Mouse (Mus musculus): ENCODE data around the gene Tulp1. TPM values are rescaled to one million over a fixed set of nuclear protein-coding genes. Genes with fewer than 3 reads are reported as not detected.
"Not testable (repeated sequence)": the region's sequence is repeated elsewhere in the genome, so short reads cannot be mapped to it uniquely, and the experiment has no call there.

Tulp1 gene
- total RNA-seq (2021) = not detected
- long read RNA-seq, experiment 1 = 0 reads
- long read RNA-seq, experiment 2 = 0 reads

- DNase-seq (ENCODE audit: low spot score) = no peak
Measured at GRCm38 (mm10) chr17:28365122-28365521, at the start of gene Tulp1. Tulp1 (minus strand) TSS chr17:28365222.

DNA sequence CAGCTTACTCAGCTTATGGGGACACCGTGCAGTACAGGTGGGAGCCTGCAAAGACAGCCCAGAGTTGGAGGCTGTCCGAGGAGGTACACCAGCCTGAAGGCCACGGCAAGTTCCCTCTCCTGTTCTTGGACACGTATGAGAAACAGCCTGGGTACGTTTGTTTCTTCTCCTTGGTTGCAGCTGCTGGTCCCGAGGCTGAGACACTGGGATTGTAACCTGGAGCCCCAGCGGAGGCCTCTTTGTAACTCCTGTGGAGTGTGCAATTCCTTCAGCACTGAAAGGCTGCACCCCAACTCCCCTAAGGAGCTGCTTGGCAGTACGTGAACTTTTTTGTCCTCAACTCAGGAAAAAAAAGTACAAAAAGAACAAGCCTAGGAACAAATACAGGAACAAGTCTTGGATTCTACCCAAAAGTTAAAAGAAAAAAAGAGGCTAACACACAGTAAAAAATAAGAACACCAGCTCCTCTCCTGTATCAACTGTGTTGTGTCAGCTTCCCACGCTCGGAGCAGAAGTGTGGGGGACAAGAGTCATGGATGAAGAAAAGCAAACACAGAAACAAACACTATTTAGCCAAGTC is 46.4 kb upstream of the Tulp1 start:
- peak; percentile 45 for DNase-seq (ENCODE audit: low spot score)

GRCm38 (mm10) chr17:28410731-28411130 is 45.7 kb upstream of the Tulp1 start:
- no peak for DNase-seq (ENCODE audit: low spot score)

- no peak for DNase-seq (ENCODE audit: low spot score)
Measured at GRCm38 (mm10) chr17:28408251-28408918, 43.4 kb upstream of the Tulp1 start.

- peak; percentile 87 for DNase-seq (ENCODE audit: low spot score)
Measured at GRCm38 (mm10) chr17:28407418-28408250, 42.6 kb upstream of the Tulp1 start.

GRCm38 (mm10) chr17:28406471-28406870 is 41.4 kb upstream of the Tulp1 start:
- no peak for DNase-seq (ENCODE audit: low spot score)

GRCm38 (mm10) chr17:28404745-28405144 is 39.7 kb upstream of the Tulp1 start:
- not testable (repeated sequence) for DNase-seq (ENCODE audit: low spot score)

GRCm38 (mm10) chr17:28404301-28404700 is 39.3 kb upstream of the Tulp1 start:
- no peak for DNase-seq (ENCODE audit: low spot score)

GRCm38 (mm10) chr17:28394994-28395393 is 30.0 kb upstream of the Tulp1 start:
- no peak for DNase-seq (ENCODE audit: low spot score)

GRCm38 (mm10) chr17:28394051-28394765 is 29.2 kb upstream of the Tulp1 start:
- DNase-seq (ENCODE audit: low spot score) = no peak

- DNase-seq (ENCODE audit: low spot score) = no peak
Measured at GRCm38 (mm10) chr17:28391568-28392432, 26.8 kb upstream of the Tulp1 start.

- no peak for DNase-seq (ENCODE audit: low spot score)
Measured at GRCm38 (mm10) chr17:28388534-28388933, 23.5 kb upstream of the Tulp1 start.

GRCm38 (mm10) chr17:28386150-28386905 is 21.3 kb upstream of the Tulp1 start:
- peak; percentile 82 for DNase-seq (ENCODE audit: low spot score)

DNA sequence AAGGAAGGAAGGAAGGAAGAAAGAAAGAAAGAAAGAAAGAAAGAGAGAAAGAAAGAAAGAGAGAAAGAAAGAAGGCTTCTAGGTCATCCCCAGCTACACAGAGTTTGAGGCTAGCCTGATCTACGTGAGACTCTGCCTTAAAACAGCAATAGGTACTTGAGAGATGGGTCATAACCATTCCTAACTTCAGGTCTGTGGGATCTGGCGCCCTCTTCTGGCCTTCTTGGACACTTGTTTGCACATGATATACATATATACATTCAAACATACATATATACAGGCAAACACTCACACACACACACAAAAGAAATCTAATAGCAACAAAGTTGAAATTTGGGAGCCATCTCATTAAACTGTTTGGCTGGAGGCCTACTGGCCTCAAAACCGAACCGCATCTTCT is 19.3 kb upstream of the Tulp1 start:
- DNase-seq (ENCODE audit: low spot score) = no peak

DNA sequence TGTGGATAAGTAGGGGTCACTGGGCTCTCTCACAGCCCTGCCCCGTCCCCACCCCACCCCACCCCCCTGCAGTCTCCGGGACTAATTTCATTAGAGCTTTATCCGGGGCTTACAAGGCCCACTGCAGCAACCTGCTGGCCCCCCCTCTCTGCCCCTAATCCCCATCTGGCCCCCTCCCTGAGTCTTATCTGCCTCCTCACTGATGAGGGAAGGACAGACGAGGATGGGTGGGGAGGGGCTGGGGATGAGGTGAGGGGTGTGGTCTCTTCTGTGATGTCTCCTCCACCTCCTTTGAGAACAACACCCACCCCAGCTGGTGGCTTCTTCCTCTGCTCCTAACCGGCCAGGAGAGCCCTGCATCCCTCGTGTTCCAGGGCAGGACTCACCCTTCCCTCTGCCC is 15.2 kb upstream of the Tulp1 start:
- DNase-seq (ENCODE audit: low spot score) = no peak

GRCm38 (mm10) chr17:28375592-28376061 is 10.6 kb upstream of the Tulp1 start:
- no peak for DNase-seq (ENCODE audit: low spot score)

DNA sequence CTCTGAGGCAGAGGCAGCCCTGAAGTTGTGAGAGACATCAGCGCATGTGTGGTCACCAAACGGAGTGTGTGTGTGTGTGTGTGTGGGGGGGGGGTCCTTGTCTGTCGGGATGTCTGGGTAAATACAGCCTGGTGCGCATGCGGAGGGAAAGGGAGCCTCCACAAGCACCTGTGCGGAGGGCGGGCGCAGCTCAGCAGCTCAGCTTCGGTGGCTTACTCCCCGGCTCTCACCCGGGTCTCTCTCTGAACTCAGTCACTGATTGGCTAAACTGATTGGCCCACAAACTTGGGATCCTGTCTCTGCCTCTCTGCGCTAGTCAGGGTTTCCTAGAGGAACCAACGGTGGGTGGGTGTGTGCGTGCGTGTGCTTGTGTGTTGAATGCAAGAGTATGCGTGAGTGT is 9.5 kb upstream of the Tulp1 start:
- DNase-seq (ENCODE audit: low spot score) = no peak

- peak; percentile 53 for DNase-seq (ENCODE audit: low spot score)
Measured at GRCm38 (mm10) chr17:28373821-28374220, 8.8 kb upstream of the Tulp1 start.

DNA sequence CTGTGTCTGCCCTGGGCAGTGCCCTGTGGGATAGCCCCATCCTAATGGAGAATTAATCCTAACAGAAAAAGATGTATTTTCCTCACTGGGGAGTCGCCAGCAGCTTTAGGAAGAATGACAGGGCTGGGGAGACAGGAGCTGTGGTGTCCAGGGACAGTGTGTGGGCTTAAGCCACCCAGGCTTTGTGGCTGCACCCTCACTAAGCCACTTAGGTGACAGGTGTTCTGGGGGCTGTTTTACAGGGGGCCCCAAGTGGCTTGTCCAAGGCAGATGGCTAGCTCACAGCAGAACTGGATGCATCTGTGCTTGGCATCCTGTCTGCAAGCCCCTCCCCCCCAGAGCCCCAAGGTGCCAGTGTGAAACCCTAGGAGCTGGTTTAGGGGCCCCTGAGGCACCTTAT is 6.9 kb upstream of the Tulp1 start:
- DNase-seq (ENCODE audit: low spot score) = no peak

- DNase-seq (ENCODE audit: low spot score) = no peak
Measured at GRCm38 (mm10) chr17:28371286-28371685, 6.3 kb upstream of the Tulp1 start.

Measured in gastrocnemius, adult 18-20 months (tissue).